ENCODE assay signal across 19 mouse cellular contexts in the genomic region with DNA sequence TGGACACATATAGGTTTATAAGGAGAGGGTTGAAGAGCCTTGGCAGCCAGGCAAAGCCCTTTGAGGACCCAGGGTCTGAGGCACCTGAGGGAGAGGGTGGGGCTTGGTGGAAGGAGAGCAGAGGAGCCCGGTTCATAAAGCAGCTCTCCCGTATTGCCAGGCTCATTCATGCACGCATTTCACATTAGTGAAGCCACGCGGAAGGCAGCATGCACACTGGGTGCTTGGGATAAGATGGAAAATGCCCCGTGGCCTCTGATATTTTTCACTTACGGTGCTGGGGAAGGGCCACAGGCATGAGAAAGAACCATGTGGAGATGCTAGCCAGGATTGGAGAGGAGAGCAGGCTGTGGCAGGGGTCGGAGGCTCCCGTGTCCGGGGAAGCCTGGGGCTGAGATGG. TPM values are rescaled to one million over a fixed set of nuclear protein-coding genes. Genes with fewer than 3 reads are reported as not detected.
"Had no signal": no experiment of that assay in that cellular context is flagged by ENCODE, and none has a peak within 500 bp of the region (broad histone marks: within the 10 kb centered on the region; RNA-seq: fewer than 3 reads in every experiment).

No protein-coding gene starts in this region.

- H3K4me3 ChIP-seq: kidney, embryonic 15.5 days; midbrain, embryonic 12.5 days; midbrain, embryonic 15.5 days; neural tube, embryonic 12.5 days; neural tube, embryonic 15.5 days had no signal

- H3K27ac ChIP-seq: kidney, embryonic 15.5 days; liver, embryonic 14.5 days; macrophage; midbrain, embryonic 12.5 days; midbrain, embryonic 15.5 days; neural tube, embryonic 12.5 days; neural tube, embryonic 15.5 days; stomach, postnatal 0 days had no signal

- DNase-seq: kidney, adult 2 months; kidney, postnatal 14 days; kidney, postnatal 4 days; layer of hippocampus, adult 9-11 months; liver, postnatal 0 days; lung, embryonic 14.5 days; thymus, adult 2 months; thymus, postnatal 14 days; thymus, postnatal 4 days had no signal

RNA-seq across cellular contexts. Expression of a gene that starts 13.0 kb away (rescaled TPM):
- total RNA-seq: megakaryocyte, adult 5-6 weeks had no signal
- polyA plus RNA-seq: liver, postnatal 0 days; lung, embryonic 14.5 days; lung, postnatal 0 days had no signal
